Mouse (Mus musculus) cerebellum, adult 2 months (tissue): Measurements from ENCODE around the gene Sipa1. TPM values are rescaled to one million over a fixed set of nuclear protein-coding genes. Genes with fewer than 3 reads are reported as not detected.

Experiments
- DNase-seq, 2 experiments: peaks; one replicate each; pipeline ENCODE4 v3.0.0; 2021
- H3K27ac ChIP-seq: fragments of 200-500 bp; 2 replicates; pipeline ENCODE4 v1.5.1; 2012; ENCODE audit warnings: low read length, control low read depth, inconsistent platforms; ENCODE audit not compliant: insufficient read depth
- H3K27me3 ChIP-seq: fragments of 200-500 bp; 2 replicates; pipeline ENCODE4 v1.6.1; 2012; ENCODE audit warnings: inconsistent platforms, mild to moderate bottlenecking, low read length, moderate library complexity; ENCODE audit not compliant: control insufficient read depth, insufficient read depth
- H3K4me1 ChIP-seq: fragments of 200-500 bp; 2 replicates; pipeline ENCODE4 v1.6.1; 2011; ENCODE audit warnings: low read length; ENCODE audit not compliant: control insufficient read depth, insufficient read depth
- H3K4me3 ChIP-seq: fragments of 200-500 bp; replicated peaks from 2 replicates; pipeline ENCODE3; 2011; ENCODE audit warnings: mild to moderate bottlenecking, low read depth, low read length, control low read depth; ENCODE audit not compliant: insufficient read depth
- CTCF ChIP-seq: fragments of 200-500 bp; IDR thresholded peaks from 2 replicates; pipeline ENCODE4 v1.5.1; 2011; ENCODE audit warnings: low read depth, mild to moderate bottlenecking, control low read depth, low read length, moderate library complexity, borderline replicate concordance; ENCODE audit not compliant: insufficient read depth
- POLR2A ChIP-seq: fragments of 200-500 bp; IDR thresholded peaks from 2 replicates; pipeline ENCODE4 v1.6.1; 2011; ENCODE audit warnings: low read length, control low read depth, borderline replicate concordance; ENCODE audit not compliant: insufficient read depth
- WGBS: fragments of 180-500 bp; shearing (Covaris S2); methylation state at CpG from one replicate; pipeline ENCODE4 v1.1.7; 2018; 5-methylcytosine and 5-hydroxymethylcytosine counted together
- polyA plus RNA-seq: library from polyadenylated mRNA; depleted of rRNA; stranded (reverse); fragments of >200 nt; gene quantifications from 2 replicates; pipeline ENCODE4 v1.2.3, GENCODE M21; 2012

Sipa1 gene
- polyA plus RNA-seq, 1 experiment, result 14.8 TPM

DNA sequence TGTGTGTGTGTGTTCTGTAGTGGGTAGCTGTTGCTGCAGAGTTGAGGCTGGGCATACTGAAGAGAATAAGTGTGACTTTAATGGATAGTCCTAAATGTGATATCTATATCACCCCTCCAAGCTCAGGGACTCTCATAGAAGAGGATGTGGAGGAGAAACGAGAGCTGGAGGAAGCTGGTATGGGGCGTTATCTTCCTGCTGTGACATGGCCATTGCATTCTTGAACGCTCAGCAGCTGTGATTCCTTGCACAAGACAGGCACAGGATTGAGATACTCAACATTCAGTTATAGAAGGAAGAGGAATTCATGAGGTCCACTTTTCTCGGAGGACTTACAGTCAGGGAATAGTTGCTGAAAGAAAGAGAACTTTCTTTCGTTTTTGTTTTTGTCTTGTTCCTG is 41.6 kb downstream of the Sipa1 start:
- 71% methylated on average over 5 of the region's 5 CpGs for WGBS
- TF ChIP-seq CTCF, result no peak
- TF ChIP-seq POLR2A, result no peak
- H3K4me1 ChIP-seq, result no peaks in the 10 kb centered on the region
- no peak for DNase-seq
- H3K27ac ChIP-seq, result no peak overlapping the region
- no peak overlapping the region for H3K4me3 ChIP-seq
- no peaks in the 10 kb centered on the region for H3K27me3 ChIP-seq

- no peak for TF ChIP-seq POLR2A
- H3K4me3 ChIP-seq, result no peak overlapping the region
- no peaks in the 10 kb centered on the region for H3K4me1 ChIP-seq
- no peak overlapping the region for H3K27ac ChIP-seq
- 80% methylated on average over 4 of the region's 4 CpGs for WGBS
- no peak for DNase-seq
- no peaks in the 10 kb centered on the region for H3K27me3 ChIP-seq
These were observed 43.5 kb downstream of the Sipa1 start for GRCm38 (mm10) chr19:5620007-5620406.

- 55% methylated on average over 2 of the region's 2 CpGs for WGBS
- no peak for DNase-seq
- H3K4me3 ChIP-seq, result no peak overlapping the region
- no peak for TF ChIP-seq POLR2A
- TF ChIP-seq CTCF, result no peak
- no peaks in the 10 kb centered on the region for H3K27me3 ChIP-seq
- H3K4me1 ChIP-seq, result no peaks in the 10 kb centered on the region
- H3K27ac ChIP-seq, result no peak overlapping the region
These were observed 48.6 kb downstream of the Sipa1 start for GRCm38 (mm10) chr19:5614953-5615352.

DNA sequence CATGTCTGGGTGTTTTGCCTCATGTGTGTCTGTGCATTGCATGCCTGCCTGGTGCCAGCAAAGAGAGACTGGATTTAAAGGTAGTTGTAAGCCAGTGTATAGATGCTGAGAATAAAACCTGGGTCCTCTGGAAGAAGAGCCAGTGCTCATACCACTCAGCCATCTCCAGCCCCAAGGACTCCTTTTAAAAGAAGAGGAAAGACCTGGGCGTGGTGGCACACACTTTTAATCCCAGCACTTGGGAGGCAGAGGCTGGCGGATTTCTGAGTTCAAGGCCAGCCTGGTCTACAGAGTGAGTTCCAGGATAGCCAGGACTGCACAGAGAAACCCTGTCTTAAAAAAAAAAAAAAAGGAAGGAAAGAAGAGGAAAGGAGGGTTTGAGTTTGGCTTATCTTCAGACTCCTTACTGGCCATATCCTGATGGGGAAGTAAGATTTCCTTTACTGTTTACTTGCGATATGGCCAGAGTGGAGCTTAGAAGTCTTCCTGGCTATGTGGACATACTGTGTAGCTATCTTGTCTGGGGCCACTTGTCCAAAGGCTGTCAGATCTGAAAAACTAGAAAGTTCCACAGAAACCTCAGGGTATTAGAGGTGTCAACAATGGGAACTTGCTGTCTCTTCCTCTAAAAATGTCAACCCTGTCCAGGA is 50.6 kb downstream of the Sipa1 start:
- Histone ChIP-seq H3K27ac (no peak overlapping the region), H3K4me1 (peaks cover 10% of the 10 kb centered on the region), H3K27me3 (no peaks in the 10 kb centered on the region), H3K4me3 (no peak overlapping the region)
- 73% methylated on average over 3 of the region's 3 CpGs for WGBS
- DNase-seq, result no peak
- no peak for TF ChIP-seq CTCF
- TF ChIP-seq POLR2A, result no peak

DNA sequence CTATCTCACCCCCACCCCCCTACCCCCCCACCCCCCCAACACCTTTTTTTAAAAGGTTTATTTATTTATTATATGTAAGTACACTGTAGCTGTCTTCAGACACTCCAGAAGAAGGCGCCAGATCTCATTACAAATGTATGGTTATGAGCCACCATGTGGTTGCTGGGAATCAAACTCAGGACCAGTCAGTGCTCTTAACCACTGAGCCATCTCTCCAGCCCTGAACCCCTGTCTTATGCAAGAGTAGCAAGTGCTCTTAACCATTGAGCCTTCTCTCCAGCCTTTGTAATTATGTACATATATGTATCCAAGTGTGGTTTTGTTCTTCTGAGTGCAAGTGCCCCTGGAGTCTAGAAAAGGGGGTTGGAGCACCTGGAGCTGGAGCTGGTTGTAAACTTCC is 51.5 kb downstream of the Sipa1 start:
- Histone ChIP-seq H3K27me3 (no peaks in the 10 kb centered on the region), H3K27ac (no peak overlapping the region), H3K4me1 (peaks cover 10% of the 10 kb centered on the region), H3K4me3 (no peak overlapping the region)
- DNase-seq, result no peak
- WGBS, result 90% methylated on average over 1 of the region's 1 CpGs
- TF ChIP-seq POLR2A (no peak), CTCF (no peak)

- Histone ChIP-seq H3K4me1 (peaks cover 10% of the 10 kb centered on the region), H3K27me3 (no peaks in the 10 kb centered on the region), H3K4me3 (peak within 1 kb of the TSS; percentile 86), H3K27ac (peak within 1 kb of the TSS; percentile 92)
- DNase-seq, result peak; percentile 92 to 99
- TF ChIP-seq CTCF (no peak), POLR2A (peak; percentile 84; the same call in 1 of the 2 replicates)
- WGBS, result 2% methylated on average over 55 of the region's 55 CpGs
These were observed 53.7 kb downstream of the Sipa1 start, which contains the start of gene Kat5 for GRCm38 (mm10) chr19:5609547-5610404. TSS of gene Kat5 (minus strand) at chr19:5610237.

GRCm38 (mm10) chr19:5609171-5609546 is 54.3 kb downstream of the Sipa1 start:
- no peak for DNase-seq
- peak overlapping the region; percentile 36; the same call in 1 of the 2 replicates for H3K27ac ChIP-seq
- peak overlapping the region; percentile 86 for H3K4me3 ChIP-seq
- TF ChIP-seq POLR2A (no peak), CTCF (no peak)
- H3K27me3 ChIP-seq, result no peaks in the 10 kb centered on the region
- WGBS, result 37% methylated on average over 10 of the region's 10 CpGs
- peaks cover 11% of the 10 kb centered on the region for H3K4me1 ChIP-seq

GRCm38 (mm10) chr19:5608707-5609106 is 54.8 kb downstream of the Sipa1 start:
- TF ChIP-seq CTCF (no peak), POLR2A (no peak)
- no peak for DNase-seq
- H3K4me3 ChIP-seq, result peak overlapping the region; percentile 86
- H3K27me3 ChIP-seq, result no peaks in the 10 kb centered on the region
- 93% methylated on average over 13 of the region's 13 CpGs for WGBS
- H3K4me1 ChIP-seq, result peaks cover 15% of the 10 kb centered on the region
- H3K27ac ChIP-seq, result no peak overlapping the region
